Mouse (Mus musculus) neural tube, embryonic 11.5 days (tissue): ENCODE results near the gene Arhgap30. TPM values are rescaled to one million over a fixed set of nuclear protein-coding genes. Genes with fewer than 3 reads are reported as not detected.

Source experiments
- ATAC-seq: fragments of 200-750 bp; cut with Nextera tagmentation; 2 replicates; pipeline ENCODE4 v1.8.0; 2017; ENCODE audit warnings: moderate number of reproducible peaks, mild to moderate bottlenecking, moderate TSS enrichment, moderate library complexity; ENCODE audit not compliant: insufficient read depth, low FRiP score, low TSS enrichment
- DNase-seq: peaks from one replicate; pipeline ENCODE4 v3.0.0-alpha.2; 2015; ENCODE audit warnings: low spot score
- H3K27ac ChIP-seq: fragments of 300-500 bp; sonication (generic); 2 replicates; pipeline ENCODE4 v1.5.1; 2014; ENCODE audit warnings: low read depth, mild to moderate bottlenecking, low read length
- H3K27me3 ChIP-seq: fragments of 300-500 bp; sonication (generic); 2 replicates; pipeline ENCODE4 v1.6.1; 2014; ENCODE audit warnings: mild to moderate bottlenecking, low read length, mixed read lengths; ENCODE audit not compliant: control insufficient read depth, insufficient read depth
- H3K36me3 ChIP-seq: fragments of 300-500 bp; sonication (generic); 2 replicates; pipeline ENCODE4 v1.6.1; 2014; ENCODE audit warnings: mild to moderate bottlenecking, low read length, moderate library complexity, mixed read lengths; ENCODE audit not compliant: control insufficient read depth, insufficient read depth
- H3K4me1 ChIP-seq: fragments of 300-500 bp; sonication (generic); 2 replicates; pipeline ENCODE4 v1.6.1; 2014; ENCODE audit warnings: low read length, mixed read lengths; ENCODE audit not compliant: control insufficient read depth, insufficient read depth
- H3K4me2 ChIP-seq: fragments of 300-500 bp; sonication (generic); 2 replicates; pipeline ENCODE4 v1.6.1; 2014; ENCODE audit warnings: low read depth, mild to moderate bottlenecking, moderate library complexity
- H3K4me3 ChIP-seq: fragments of 300-500 bp; sonication (generic); 2 replicates; pipeline ENCODE4 v1.5.1; 2014; ENCODE audit warnings: low read depth, low read length
- H3K9ac ChIP-seq: fragments of 300-500 bp; sonication (generic); 2 replicates; pipeline ENCODE4 v1.6.1; 2014; ENCODE audit warnings: mild to moderate bottlenecking, low read length
- H3K9me3 ChIP-seq: fragments of 300-500 bp; sonication (generic); 2 replicates; pipeline ENCODE4 v1.6.1; 2016; ENCODE audit warnings: low read length; ENCODE audit not compliant: control insufficient read depth
- WGBS: fragments of 180-500 bp; shearing (Covaris S2); extraction: QIAGEN DNeasy Blood & Tissue Kit; methylation state at CpG from one replicate; pipeline ENCODE4 v1.1.7; 2014; 5-methylcytosine and 5-hydroxymethylcytosine counted together
- polyA plus RNA-seq: library from polyadenylated mRNA; unstranded; fragments of >200 nt; fragmentation: Nextera tagmentation; extraction: Ambion mirVana; gene quantifications from 2 replicates; pipeline ENCODE4 v1.2.1, GENCODE M21; 2014

Arhgap30 gene
- polyA plus RNA-seq, 1 experiment from 2014 or later: 0.78 TPM

DNA sequence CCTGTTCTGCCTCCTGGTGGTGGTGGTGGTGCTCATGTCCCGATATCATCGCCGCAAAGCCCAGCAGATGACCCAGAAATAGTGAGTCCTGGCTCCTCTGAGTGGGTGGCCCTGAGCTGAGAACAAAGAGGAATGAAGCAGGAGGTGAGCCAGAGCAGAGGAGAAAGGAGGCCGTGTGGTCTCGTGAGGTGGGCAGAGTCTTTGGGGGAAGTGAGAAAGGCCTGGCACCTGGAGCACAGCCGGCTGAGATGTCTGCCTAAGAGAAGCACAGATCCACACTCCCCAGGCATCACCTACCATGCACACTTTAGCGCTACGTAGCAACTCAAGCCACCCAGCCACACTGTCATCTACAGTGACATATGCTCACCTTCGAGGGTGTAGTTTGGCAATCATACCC lies 3.6 kb upstream of the Arhgap30 start:
- no peaks in the 10 kb centered on the region for H3K36me3 ChIP-seq
- H3K9ac ChIP-seq: no peak overlapping the region
- no peak overlapping the region for H3K4me3 ChIP-seq
- H3K4me1 ChIP-seq: 0 out of 2 replicates have a peak, but pooled peaks cover 2% of the 10 kb centered on the region
- no peak overlapping the region for H3K27ac ChIP-seq
- no peak overlapping the region for H3K4me2 ChIP-seq
- DNase-seq (no peak), ATAC-seq (no peak)
- H3K27me3 ChIP-seq: 0 out of 2 replicates have a peak, but pooled peaks cover 3% of the 10 kb centered on the region
- WGBS: 71% methylated on average over 9 of the region's 9 CpGs
- H3K9me3 ChIP-seq: no peaks in the 10 kb centered on the region

DNA sequence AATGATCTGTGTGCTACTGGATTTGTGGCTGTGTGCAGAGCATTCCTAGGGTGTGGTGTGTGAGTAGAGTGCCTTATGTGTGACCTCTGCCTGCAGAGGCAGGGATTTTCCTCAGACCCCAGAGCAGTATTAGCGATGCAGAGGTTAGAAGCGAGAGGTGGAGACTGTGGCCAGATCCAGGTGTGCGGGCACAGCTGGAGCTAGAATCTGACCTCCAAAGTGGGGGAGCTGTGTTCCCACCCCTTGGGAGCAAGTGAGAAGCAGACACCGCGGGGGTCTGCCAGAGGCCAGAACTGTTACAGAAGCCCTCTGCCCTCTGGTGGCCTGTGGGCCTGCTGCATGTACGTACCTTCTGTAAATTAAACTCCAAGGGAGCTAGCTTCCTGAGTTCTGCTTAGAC lies 1.7 kb upstream of the Arhgap30 start:
- Histone ChIP-seq H3K27me3 (no peaks in the 10 kb centered on the region), H3K36me3 (no peaks in the 10 kb centered on the region), H3K4me3 (no peak overlapping the region), H3K4me1 (0 out of 2 replicates have a peak, but pooled peaks cover 2% of the 10 kb centered on the region), H3K27ac (no peak overlapping the region), H3K9me3 (no peaks in the 10 kb centered on the region), H3K9ac (no peak overlapping the region), H3K4me2 (no peak overlapping the region)
- DNase-seq (peak; percentile 54), ATAC-seq (0 out of 2 replicates have a peak, but pooled peaks have one; percentile 17)
- WGBS: 21% methylated on average over 6 of the region's 6 CpGs

DNA sequence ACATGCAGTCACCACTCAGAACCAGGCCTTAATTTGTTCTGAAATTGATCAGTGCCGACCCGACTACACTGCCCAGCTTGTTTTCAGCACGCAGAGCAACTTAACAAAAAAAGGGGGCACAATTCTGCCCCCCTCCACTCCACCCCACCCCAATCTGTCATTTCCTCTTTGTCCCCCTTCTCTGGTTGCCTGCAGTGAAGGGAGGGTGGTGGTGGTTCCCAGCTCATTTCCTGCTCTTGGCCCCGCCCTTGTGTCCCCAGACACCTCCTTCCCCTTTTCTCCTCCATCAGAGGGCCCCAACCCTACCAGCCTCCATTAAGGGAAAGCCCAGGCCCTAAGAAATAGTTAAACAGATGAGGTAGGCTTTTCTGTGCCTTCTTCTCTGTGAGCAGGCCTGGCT lies 1.3 kb downstream of the Arhgap30 start:
- Histone ChIP-seq H3K4me2 (no peak overlapping the region), H3K4me3 (no peak overlapping the region), H3K9ac (no peak overlapping the region), H3K36me3 (no peaks in the 10 kb centered on the region), H3K27me3 (no peaks in the 10 kb centered on the region), H3K9me3 (no peaks in the 10 kb centered on the region), H3K27ac (no peak overlapping the region), H3K4me1 (0 out of 2 replicates have a peak, but pooled peaks cover 2% of the 10 kb centered on the region)
- ATAC-seq (no peak), DNase-seq (no peak)
- 75% methylated on average over 4 of the region's 4 CpGs for WGBS

DNA sequence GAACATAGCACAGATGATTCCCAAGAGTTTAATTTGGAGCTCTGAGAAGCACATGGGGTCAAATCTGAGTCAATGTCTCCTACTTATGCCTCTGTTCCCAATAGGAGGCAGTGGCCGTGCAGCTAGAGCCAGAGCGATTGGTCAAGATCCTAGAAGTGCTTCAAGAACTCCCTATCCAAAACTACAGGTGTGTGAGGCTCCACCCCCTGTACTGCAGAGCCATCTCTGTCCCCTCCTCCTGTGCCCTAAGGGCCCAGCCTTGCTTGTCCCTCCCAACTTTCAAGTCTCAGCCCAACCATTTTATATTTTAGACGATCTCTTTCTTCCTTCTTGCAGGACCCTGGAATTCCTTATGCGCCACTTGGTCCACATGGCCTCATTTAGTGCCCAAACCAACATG lies 13.1 kb downstream of the Arhgap30 start:
- H3K27ac ChIP-seq: no peak overlapping the region
- H3K4me2 ChIP-seq: no peak overlapping the region
- no peak overlapping the region for H3K4me3 ChIP-seq
- H3K36me3 ChIP-seq: no peaks in the 10 kb centered on the region
- WGBS: 82% methylated on average over 4 of the region's 4 CpGs
- H3K9me3 ChIP-seq: no peaks in the 10 kb centered on the region
- no peak for DNase-seq
- no peak overlapping the region for H3K9ac ChIP-seq
- ATAC-seq: no peak
- no peaks in the 10 kb centered on the region for H3K4me1 ChIP-seq
- H3K27me3 ChIP-seq: no peaks in the 10 kb centered on the region

DNA sequence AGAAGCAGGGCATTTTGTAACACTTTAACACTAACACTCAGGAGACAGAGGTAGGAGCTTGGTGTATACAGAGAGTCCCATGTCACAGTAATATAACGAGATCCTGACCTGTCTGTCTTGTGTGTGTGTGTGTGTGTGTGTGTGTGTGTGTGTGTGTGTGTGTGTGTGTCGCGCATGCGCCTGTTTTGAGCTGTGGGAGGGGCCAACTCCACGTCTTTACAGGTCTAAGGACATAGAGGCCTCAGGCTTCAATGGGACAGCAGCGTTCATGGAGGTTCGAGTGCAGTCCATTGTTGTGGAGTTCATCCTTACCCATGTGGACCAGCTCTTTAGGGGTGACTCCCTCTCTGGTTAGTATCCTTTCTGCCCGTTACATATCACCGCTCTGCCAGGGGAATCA lies 14.2 kb downstream of the Arhgap30 start:
- no peak overlapping the region for H3K4me2 ChIP-seq
- H3K4me1 ChIP-seq: no peaks in the 10 kb centered on the region
- H3K4me3 ChIP-seq: no peak overlapping the region
- no peaks in the 10 kb centered on the region for H3K9me3 ChIP-seq
- H3K27me3 ChIP-seq: no peaks in the 10 kb centered on the region
- no peak overlapping the region for H3K27ac ChIP-seq
- H3K36me3 ChIP-seq: no peaks in the 10 kb centered on the region
- no peak for ATAC-seq
- no peak for DNase-seq
- H3K9ac ChIP-seq: no peak overlapping the region
- 81% methylated on average over 9 of the region's 9 CpGs for WGBS

DNA sequence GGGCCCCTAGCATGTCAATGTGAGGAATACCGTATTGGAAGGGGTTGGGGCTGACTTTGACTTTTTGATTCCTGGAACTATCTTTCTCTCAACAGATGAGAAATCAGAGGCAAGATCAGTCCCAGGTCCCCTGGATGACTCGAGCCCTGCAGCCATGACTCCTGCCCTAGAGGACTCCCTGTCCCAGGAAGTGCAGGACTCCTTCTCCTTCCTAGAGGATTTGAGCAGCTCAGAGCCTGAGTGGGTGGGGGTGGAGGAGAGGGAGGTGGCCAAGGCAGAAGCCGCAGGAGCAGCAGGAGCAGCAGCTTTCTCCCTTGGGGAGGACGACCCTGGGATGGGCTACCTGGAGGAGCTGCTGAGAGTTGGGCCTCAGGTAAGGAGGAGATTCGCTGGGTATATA lies 18.5 kb downstream of the Arhgap30 start:
- H3K9ac ChIP-seq: no peak overlapping the region
- no peak for DNase-seq
- no peaks in the 10 kb centered on the region for H3K27me3 ChIP-seq
- H3K4me1 ChIP-seq: no peaks in the 10 kb centered on the region
- H3K9me3 ChIP-seq: no peaks in the 10 kb centered on the region
- H3K4me2 ChIP-seq: no peak overlapping the region
- WGBS: 74% methylated on average over 5 of the region's 5 CpGs
- H3K27ac ChIP-seq: no peak overlapping the region
- no peak overlapping the region for H3K4me3 ChIP-seq
- ATAC-seq: no peak
- H3K36me3 ChIP-seq: no peaks in the 10 kb centered on the region

DNA sequence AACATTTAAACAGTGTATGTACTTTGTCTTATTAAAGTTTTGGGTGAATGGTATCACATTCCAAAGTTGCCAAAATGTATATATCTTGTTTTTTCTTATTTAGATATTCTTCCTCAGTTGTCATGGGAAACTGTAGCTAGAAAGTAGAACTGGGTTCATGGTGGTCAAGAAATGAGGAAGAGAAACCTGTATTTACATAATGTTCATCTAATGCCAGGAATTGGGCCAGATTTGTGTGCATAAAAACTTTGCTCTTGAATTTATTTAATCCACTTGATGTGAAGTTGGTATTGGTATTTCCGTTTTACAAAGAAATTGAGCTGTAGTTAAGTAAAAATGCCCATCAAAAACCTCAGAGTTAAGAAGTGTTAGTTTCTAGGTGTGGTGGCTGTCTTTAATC lies 21.5 kb downstream of the Arhgap30 start:
- DNase-seq (no peak), ATAC-seq (no peak)
- H3K27me3 ChIP-seq: no peaks in the 10 kb centered on the region
- 80% methylated on average over 1 of the region's 1 CpGs for WGBS
- H3K27ac ChIP-seq: no peak overlapping the region
- H3K36me3 ChIP-seq: no peaks in the 10 kb centered on the region; the same call in 1 of the 2 replicates
- no peak overlapping the region for H3K9ac ChIP-seq
- H3K4me3 ChIP-seq: no peak overlapping the region
- peaks cover 2% of the 10 kb centered on the region; the same call in 1 of the 2 replicates for H3K4me1 ChIP-seq
- no peak overlapping the region for H3K4me2 ChIP-seq
- no peaks in the 10 kb centered on the region for H3K9me3 ChIP-seq

DNA sequence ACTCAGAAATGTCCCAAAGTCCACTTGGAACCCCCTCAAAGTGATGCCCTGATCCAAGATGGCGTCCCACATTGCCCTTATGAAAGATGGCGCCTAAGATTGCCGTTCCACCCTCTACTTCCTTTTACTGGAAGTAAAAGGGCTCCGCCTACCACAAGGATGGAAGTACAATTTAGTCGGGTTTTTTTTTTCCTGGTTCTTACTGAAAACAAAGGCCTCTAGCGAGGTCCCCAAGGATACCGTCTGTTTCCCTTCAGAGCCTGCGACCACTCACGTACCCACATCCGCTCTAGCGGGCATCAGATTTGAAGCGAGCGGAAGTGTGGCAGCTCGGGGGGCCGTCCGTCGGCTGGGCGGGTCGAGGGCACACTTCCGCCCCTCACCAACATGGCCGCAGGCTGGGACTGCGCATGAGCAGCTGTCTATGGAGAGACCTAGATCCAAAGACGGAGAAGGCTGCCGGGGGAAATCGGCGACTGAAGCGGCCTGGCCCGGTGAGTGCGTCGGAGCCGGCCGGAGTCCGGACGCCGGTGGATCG lies 22.3 kb downstream of the Arhgap30 start, which contains the start of gene Usf1:
Gene Usf1 (plus strand): TSS at position 367 of the 538 bp plus-strand sequence.
- no peaks in the 10 kb centered on the region for H3K9me3 ChIP-seq
- peak within 1 kb of the TSS; percentile 68 for H3K27ac ChIP-seq
- ATAC-seq (peak; percentile 96), DNase-seq (peak; percentile 96)
- H3K4me1 ChIP-seq: peaks cover 2% of the 10 kb centered on the region; the same call in 1 of the 2 replicates
- peak within 1 kb of the TSS; percentile 85 for H3K9ac ChIP-seq
- H3K4me3 ChIP-seq: peak within 1 kb of the TSS; percentile 71
- peak within 1 kb of the TSS; percentile 48 for H3K4me2 ChIP-seq
- H3K36me3 ChIP-seq: peaks cover 7% of the 10 kb centered on the region
- no peaks in the 10 kb centered on the region for H3K27me3 ChIP-seq
- WGBS: under 1% methylated on average over 36 of the region's 36 CpGs

DNA sequence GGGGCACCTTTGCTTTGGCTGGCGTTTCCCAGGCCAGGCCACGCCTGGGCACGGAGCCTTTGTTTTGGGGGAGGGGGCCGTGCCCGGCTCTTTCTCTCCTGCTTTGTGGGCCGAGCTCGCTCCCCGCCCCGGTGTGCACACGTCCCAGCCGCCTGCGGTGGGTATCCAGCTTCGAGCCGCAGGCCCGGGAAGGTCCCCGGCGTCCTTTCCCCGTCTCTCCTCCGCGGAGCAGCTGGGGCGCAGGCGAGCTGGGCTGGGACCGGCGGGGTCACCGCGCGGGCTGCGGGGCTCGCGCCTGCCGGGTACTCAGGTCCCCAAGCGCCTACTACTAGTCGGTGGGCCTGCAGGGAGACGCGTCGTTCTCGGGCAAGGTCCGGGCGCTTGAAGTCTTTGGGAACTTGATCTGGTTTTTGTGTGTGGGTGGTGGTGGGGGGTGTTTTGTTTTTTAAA lies 22.8 kb downstream of the Arhgap30 start:
- Histone ChIP-seq H3K9me3 (no peaks in the 10 kb centered on the region), H3K4me2 (peak overlapping the region; percentile 48), H3K27me3 (no peaks in the 10 kb centered on the region), H3K4me3 (peak overlapping the region; percentile 71), H3K9ac (peak overlapping the region; percentile 85), H3K27ac (peak overlapping the region; percentile 68), H3K36me3 (peaks cover 8% of the 10 kb centered on the region), H3K4me1 (peaks cover 2% of the 10 kb centered on the region; the same call in 1 of the 2 replicates)
- under 1% methylated on average over 38 of the region's 39 CpGs for WGBS
- DNase-seq (no peak), ATAC-seq (peak; percentile 79)
